ENCODE assay signal across 10 mouse cellular contexts in genomic region chr13:44227706-44228459, GRCm38 (mm10).
DNase-seq lines count a peak whose midpoint lies in the region; ATAC-seq and TF ChIP-seq lines count a peak whose summit lies in the region.
"Had no signal": no experiment of that assay in that cellular context is flagged by ENCODE, and none has a peak within 500 bp of the region (broad histone marks: within the 10 kb centered on the region; RNA-seq: fewer than 3 reads in every experiment).

No protein-coding gene starts in this region.

- intact Hi-C loops in gastrocnemius, adult 2 months (cut with DNase I) = loop anchor here (2.0 to 10.0 kb wide), 5 partner anchors 79 to 505 kb away; no protein-coding TSS in a partner anchor

- no peak overlapping the region for H3K9ac ChIP-seq in lung, embryonic 14.5 days
- H3K9ac ChIP-seq in hindbrain, embryonic 15.5 days = no peak overlapping the region
- H3K9ac ChIP-seq in neural tube, embryonic 14.5 days (replicated peaks; ENCODE audit: low read depth, low read length) = no peak overlapping the region

- peaks cover 7% of the 10 kb centered on the region; the same call in 1 of the 2 replicates for H3K4me1 ChIP-seq in lung, embryonic 14.5 days (ENCODE audit: insufficient read depth)
- H3K4me1 ChIP-seq in hindbrain, embryonic 15.5 days (replicated peaks) = peaks cover 32% of the 10 kb centered on the region
- peaks cover 14% of the 10 kb centered on the region for H3K4me1 ChIP-seq in neural tube, embryonic 14.5 days (ENCODE audit: control insufficient read depth, insufficient read depth, low read length)

- H3K9me3 ChIP-seq in lung, embryonic 14.5 days (ENCODE audit: low read depth, low read length) = peaks cover 5% of the 10 kb centered on the region; the same call in 1 of the 2 replicates
- no peaks in the 10 kb centered on the region for H3K9me3 ChIP-seq in hindbrain, embryonic 15.5 days
- H3K9me3 ChIP-seq in neural tube, embryonic 14.5 days (ENCODE audit: control insufficient read depth, low read length) = no peaks in the 10 kb centered on the region

- no peaks in the 10 kb centered on the region for H3K36me3 ChIP-seq in lung, embryonic 14.5 days (ENCODE audit: insufficient read depth)
- H3K36me3 ChIP-seq in hindbrain, embryonic 15.5 days = no peaks in the 10 kb centered on the region
- H3K36me3 ChIP-seq in neural tube, embryonic 14.5 days (ENCODE audit: control insufficient read depth, insufficient read depth, low read length) = no peaks in the 10 kb centered on the region

- H3K27ac ChIP-seq in gastrocnemius, adult 2 months = peak overlapping the region; percentile 99
- peak overlapping the region; percentile 44; the same call in 1 of the 2 replicates for H3K27ac ChIP-seq in lung, embryonic 14.5 days (ENCODE audit: low read depth)
- H3K27ac ChIP-seq in hindbrain, embryonic 15.5 days (replicated peaks) = no peak overlapping the region
- H3K27ac ChIP-seq in neural tube, embryonic 14.5 days (ENCODE audit: low read depth, low read length) = no peak overlapping the region

- WGBS in lung, embryonic 14.5 days = 70% methylated on average over 14 of the region's 14 CpGs
- 42% methylated on average over 14 of the region's 14 CpGs for WGBS in hindbrain, embryonic 15.5 days
- 31% methylated on average over 14 of the region's 14 CpGs for WGBS in neural tube, embryonic 14.5 days

- DNase-seq in gastrocnemius, adult 2 months = peak; percentile 51
- DNase-seq in gastrocnemius, postnatal 4 days (ENCODE audit: low spot score in 2 of 2) = no peak
- no peak for DNase-seq in lung, embryonic 14.5 days
- no peak for DNase-seq in lung, postnatal 4 days
- DNase-seq in retina, postnatal 1 day = no peak
- no peak for DNase-seq in gastrocnemius, adult 8-10 months (ENCODE audit: low spot score in 2 of 2)
- DNase-seq: adrenal gland, postnatal 25 days had no signal

- TF ChIP-seq CTCF in gastrocnemius, adult 2 months (IDR thresholded peaks at IDR 0.05) = no peak
- no peak for TF ChIP-seq CTCF in lung, embryonic 14.5 days (IDR thresholded peaks at IDR 0.05; ENCODE audit: low read depth)

- H3K4me3 ChIP-seq in gastrocnemius, adult 2 months = peak overlapping the region; percentile 74
- no peak overlapping the region for H3K4me3 ChIP-seq in lung, embryonic 14.5 days (ENCODE audit: low read depth, low read length)
- no peak overlapping the region for H3K4me3 ChIP-seq in hindbrain, embryonic 15.5 days
- H3K4me3 ChIP-seq in neural tube, embryonic 14.5 days (ENCODE audit: low read depth, low read length) = no peak overlapping the region

- H3K27me3 ChIP-seq in lung, embryonic 14.5 days (ENCODE audit: insufficient read depth, low read length) = no peaks in the 10 kb centered on the region
- no peaks in the 10 kb centered on the region for H3K27me3 ChIP-seq in hindbrain, embryonic 15.5 days
- no peaks in the 10 kb centered on the region for H3K27me3 ChIP-seq in neural tube, embryonic 14.5 days (ENCODE audit: control insufficient read depth, insufficient read depth, low read length)
- H3K27me3 ChIP-seq: Patski had no signal

- no peak for ATAC-seq in lung, embryonic 14.5 days (ENCODE audit: insufficient read depth)
- ATAC-seq in hindbrain, embryonic 15.5 days (ENCODE audit: low FRiP score, low read depth) = 0 out of 2 replicates have a peak, but pooled peaks have one; percentile 10
- ATAC-seq in neural tube, embryonic 14.5 days (ENCODE audit: low read depth) = no peak; the same call in 1 of the 2 replicates
- ATAC-seq: Patski had no signal

- H3K4me2 ChIP-seq in lung, embryonic 14.5 days = peak overlapping the region; percentile 49
- H3K4me2 ChIP-seq in hindbrain, embryonic 15.5 days = peak overlapping the region; percentile 14
- peak overlapping the region; percentile 7; the same call in 1 of the 2 replicates for H3K4me2 ChIP-seq in neural tube, embryonic 14.5 days (ENCODE audit: low read depth, low read length)

Comparison
In these comparisons a context has a peak if more than half of its experiments do, and no peak if none do; other contexts are left out.
1. H3K27ac ChIP-seq: peak in gastrocnemius, adult 2 months (single experiment) and lung, embryonic 14.5 days (single experiment); none in hindbrain, embryonic 15.5 days (single experiment) and neural tube, embryonic 14.5 days (single experiment).
2. Peak in every context shown above with its lines, with median percentiles within 50 percentile points of each other: H3K4me2 ChIP-seq.